Mouse (Mus musculus) kidney, embryonic 14.5 days (tissue): ENCODE measurements around the gene Zbtb16. TPM values are rescaled to one million over a fixed set of nuclear protein-coding genes. Genes with fewer than 3 reads are reported as not detected.

Source experiments
- ATAC-seq: fragments of 200-750 bp; cut with Nextera tagmentation; 2 replicates; pipeline ENCODE4 v1.8.0; 2017; ENCODE audit warnings: moderate number of reproducible peaks, mild to moderate bottlenecking, moderate TSS enrichment, moderate library complexity; ENCODE audit not compliant: low FRiP score, low TSS enrichment
- H3K27ac ChIP-seq: fragments of 300-500 bp; sonication (generic); 2 replicates; pipeline ENCODE4 v1.5.1; 2014; ENCODE audit warnings: low read depth, mild to moderate bottlenecking, low read length, moderate library complexity, mixed read lengths
- H3K27me3 ChIP-seq: fragments of 300-500 bp; sonication (generic); 2 replicates; pipeline ENCODE4 v1.6.1; 2014; ENCODE audit warnings: mild to moderate bottlenecking, low read length; ENCODE audit not compliant: control insufficient read depth, insufficient read depth
- H3K36me3 ChIP-seq: fragments of 300-500 bp; sonication (generic); 2 replicates; pipeline ENCODE4 v1.6.1; 2014; ENCODE audit warnings: low read length, mixed read lengths; ENCODE audit not compliant: control insufficient read depth, insufficient read depth
- H3K4me1 ChIP-seq: fragments of 300-500 bp; sonication (generic); 2 replicates; pipeline ENCODE4 v1.6.1; 2014; ENCODE audit warnings: low read length, mixed read lengths; ENCODE audit not compliant: control insufficient read depth, insufficient read depth
- H3K4me2 ChIP-seq: fragments of 300-500 bp; sonication (generic); replicated peaks from 2 replicates; pipeline ENCODE4 v1.6.1; 2014; ENCODE audit warnings: low read depth, mild to moderate bottlenecking, low read length
- H3K4me3 ChIP-seq: fragments of 300-500 bp; sonication (generic); 2 replicates; pipeline ENCODE4 v1.5.1; 2014; ENCODE audit warnings: mild to moderate bottlenecking, low read length
- H3K9ac ChIP-seq: fragments of 300-500 bp; sonication (generic); 2 replicates; pipeline ENCODE4 v1.6.1; 2014; ENCODE audit warnings: low read depth, mild to moderate bottlenecking, low read length, moderate library complexity
- H3K9me3 ChIP-seq: fragments of 300-500 bp; sonication (generic); 2 replicates; pipeline ENCODE4 v1.6.1; 2016; ENCODE audit warnings: low read length; ENCODE audit not compliant: control insufficient read depth
- WGBS: fragments of 180-500 bp; shearing (Covaris S2); extraction: QIAGEN DNeasy Blood & Tissue Kit; methylation state at CpG from one replicate; pipeline ENCODE4 v1.1.7; 2014; 5-methylcytosine and 5-hydroxymethylcytosine counted together
- polyA plus RNA-seq: library from polyadenylated mRNA; unstranded; fragments of >200 nt; fragmentation: Nextera tagmentation; extraction: Ambion mirVana; gene quantifications from 2 replicates; pipeline ENCODE4 v1.2.1, GENCODE M21; 2014

The Zbtb16 gene
- polyA plus RNA-seq, 1 experiment from 2014 or later: 0.49 TPM

DNA sequence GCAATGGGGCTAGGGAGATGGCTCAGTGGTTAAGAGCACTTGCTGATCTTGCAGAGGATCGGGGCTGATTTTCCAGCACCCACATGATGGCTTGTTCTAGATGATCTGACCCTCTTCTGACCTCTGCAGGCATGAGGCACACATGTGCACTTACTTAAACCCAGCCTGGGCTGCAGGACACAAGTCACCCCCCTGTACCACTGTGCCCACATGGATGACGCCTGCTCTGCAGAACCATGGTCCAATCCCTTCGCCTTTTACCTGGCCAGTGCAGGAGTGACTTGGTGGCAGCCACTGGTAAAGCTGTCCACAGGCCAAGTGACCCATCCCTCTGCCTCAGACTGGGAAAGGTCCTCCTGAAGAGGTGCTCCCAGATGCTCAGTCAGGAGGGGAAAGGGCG is 67.1 kb downstream of the Zbtb16 start:
- WGBS: 92% methylated on average over 4 of the region's 4 CpGs

DNA sequence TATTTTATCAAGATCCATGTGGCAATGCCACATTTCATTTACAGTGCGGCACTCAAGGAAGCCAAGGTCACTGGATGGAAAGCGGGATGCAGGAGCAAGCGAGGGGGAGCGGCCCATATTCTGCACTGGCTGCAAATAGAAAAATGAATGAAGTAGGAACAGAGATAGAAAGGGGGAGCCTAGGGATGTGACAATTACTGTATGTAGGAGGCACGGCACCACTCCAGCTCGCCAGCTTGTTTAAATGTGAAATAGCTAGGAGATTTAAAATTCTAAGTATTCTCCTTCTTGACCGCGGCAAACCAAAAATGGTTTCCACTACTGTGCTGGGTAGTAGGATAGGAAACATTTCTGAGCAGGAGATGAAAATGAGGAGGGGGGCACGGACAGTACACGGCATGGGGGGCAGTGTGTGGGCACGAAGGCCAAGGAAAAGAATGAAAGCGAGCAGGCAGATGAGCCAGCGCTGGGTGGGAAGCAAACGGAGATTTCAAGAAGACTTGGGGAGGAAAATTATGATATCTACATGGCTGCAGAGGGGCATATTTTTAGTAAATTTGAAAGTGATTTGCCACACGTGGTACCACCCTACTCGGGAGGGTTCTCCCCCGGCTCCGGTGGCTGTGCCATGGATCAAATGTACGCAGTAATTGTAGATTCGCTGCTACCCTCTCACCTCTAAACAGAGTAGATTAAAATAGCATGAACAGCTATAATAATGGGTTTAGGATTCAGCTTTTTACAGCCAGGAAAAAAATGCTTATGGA is 68.2 kb downstream of the Zbtb16 start:
- Histone ChIP-seq H3K4me3 (no peak overlapping the region), H3K4me1 (no peaks in the 10 kb centered on the region), H3K27ac (no peak overlapping the region), H3K4me2 (no peak overlapping the region), H3K9ac (no peak overlapping the region), H3K36me3 (no peaks in the 10 kb centered on the region), H3K9me3 (no peaks in the 10 kb centered on the region), H3K27me3 (no peaks in the 10 kb centered on the region; the same call in 1 of the 2 replicates)
- 84% methylated on average over 20 of the region's 20 CpGs for WGBS
- ATAC-seq: no peak

More for the DNA sequence above, 67.1 kb downstream of the Zbtb16 start:
- H3K27me3 ChIP-seq: no peaks in the 10 kb centered on the region; the same call in 1 of the 2 replicates
- no peaks in the 10 kb centered on the region for H3K36me3 ChIP-seq
- no peaks in the 10 kb centered on the region for H3K9me3 ChIP-seq
- ATAC-seq: no peak
- H3K9ac ChIP-seq: no peak overlapping the region
- H3K4me1 ChIP-seq: no peaks in the 10 kb centered on the region
- no peak overlapping the region for H3K27ac ChIP-seq
- H3K4me2 ChIP-seq: no peak overlapping the region
- no peak overlapping the region for H3K4me3 ChIP-seq

DNA sequence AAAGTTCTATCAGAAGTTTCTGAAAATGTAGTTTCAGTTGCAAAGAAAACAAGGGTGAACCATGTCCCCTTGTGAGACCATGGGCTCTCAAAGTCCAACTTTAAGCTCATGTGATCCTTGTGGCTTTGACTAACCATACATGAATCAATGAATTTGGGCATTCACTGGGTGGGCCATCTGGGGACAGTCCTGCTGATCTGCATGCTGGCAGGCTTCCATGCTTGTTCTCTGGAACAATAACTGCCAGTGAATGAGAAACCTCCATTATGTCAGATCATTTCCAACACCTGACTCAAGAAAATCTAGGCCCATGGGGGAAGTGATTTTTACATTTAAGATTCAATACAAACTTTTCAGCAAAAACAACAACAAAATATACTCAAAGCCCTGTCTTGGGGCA is 70.1 kb downstream of the Zbtb16 start:
- H3K4me1 ChIP-seq: peaks cover under 1% of the 10 kb centered on the region; the same call in 1 of the 2 replicates
- H3K4me2 ChIP-seq: no peak overlapping the region
- no peak overlapping the region for H3K27ac ChIP-seq
- no peaks in the 10 kb centered on the region for H3K36me3 ChIP-seq
- no peak overlapping the region for H3K4me3 ChIP-seq
- H3K9ac ChIP-seq: no peak overlapping the region
- no peaks in the 10 kb centered on the region for H3K27me3 ChIP-seq
- no peak for ATAC-seq
- H3K9me3 ChIP-seq: no peaks in the 10 kb centered on the region

DNA sequence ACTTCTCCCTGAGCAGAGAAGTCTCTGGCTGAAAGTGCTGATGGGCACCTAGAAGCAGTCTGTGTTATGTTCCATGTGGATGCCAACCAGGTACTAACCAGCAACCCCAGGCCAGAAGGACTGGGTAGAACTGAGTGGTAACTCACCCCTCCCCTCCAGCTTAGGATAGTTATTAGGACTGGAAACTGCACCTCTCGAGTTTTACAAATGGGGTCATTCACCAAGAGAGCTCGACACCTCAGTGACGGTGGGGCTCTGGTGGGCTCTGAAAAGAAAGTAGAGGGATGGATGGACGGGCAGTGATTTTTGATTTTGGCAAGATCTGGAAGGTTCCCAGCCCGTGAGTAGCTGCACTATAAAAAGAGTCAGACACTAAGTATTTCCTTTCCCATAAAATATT is 71.7 kb downstream of the Zbtb16 start:
- Histone ChIP-seq H3K4me2 (no peak overlapping the region), H3K27me3 (no peaks in the 10 kb centered on the region), H3K4me1 (peaks cover 6% of the 10 kb centered on the region; the same call in 1 of the 2 replicates), H3K4me3 (no peak overlapping the region), H3K36me3 (no peaks in the 10 kb centered on the region), H3K9me3 (no peaks in the 10 kb centered on the region), H3K9ac (no peak overlapping the region), H3K27ac (no peak overlapping the region)
- 61% methylated on average over 5 of the region's 5 CpGs for WGBS
- ATAC-seq: no peak

DNA sequence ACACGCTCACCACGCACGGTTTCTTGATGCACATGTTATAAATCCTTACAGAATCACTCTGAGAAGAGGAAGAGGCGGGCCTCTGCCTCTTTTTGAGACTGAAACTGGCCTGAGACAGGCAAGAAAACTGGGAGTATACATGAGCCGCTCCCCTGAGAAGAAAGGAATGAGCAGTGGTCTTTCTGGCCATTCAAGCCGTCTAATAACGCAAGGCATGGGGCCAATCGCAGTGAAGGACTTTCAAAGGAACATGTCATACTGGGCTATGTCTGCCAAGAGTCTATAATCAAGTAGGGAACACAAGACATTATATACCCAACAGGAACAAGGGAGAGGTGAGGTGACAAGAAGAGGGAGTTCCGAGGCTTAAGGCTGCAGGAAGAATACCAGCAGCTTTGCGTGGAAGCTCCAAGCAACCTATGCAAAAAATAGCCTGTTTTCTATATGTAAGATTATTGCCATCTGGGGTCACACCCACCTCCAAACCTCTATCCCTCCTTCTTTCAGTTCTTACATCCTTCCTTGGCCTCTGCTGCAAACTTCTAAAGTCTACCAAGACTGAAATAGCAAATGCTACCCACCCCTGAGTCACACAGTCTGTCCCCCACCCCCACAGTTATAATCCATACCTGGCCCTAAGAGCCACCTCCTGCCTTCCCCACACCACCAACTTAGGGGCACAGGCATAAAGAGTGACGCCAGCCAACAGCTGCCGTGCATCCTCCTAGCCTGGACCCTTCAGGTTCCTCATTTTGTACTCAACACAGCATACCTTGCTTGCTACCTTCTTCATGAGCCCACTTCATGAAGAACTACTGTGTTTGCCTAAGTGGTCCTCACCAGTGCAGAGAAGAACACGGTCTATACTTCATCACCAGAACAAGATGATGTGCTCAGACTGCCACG is 74.0 kb downstream of the Zbtb16 start:
- H3K27me3 ChIP-seq: no peaks in the 10 kb centered on the region
- no peak overlapping the region for H3K4me3 ChIP-seq
- no peak overlapping the region for H3K27ac ChIP-seq
- ATAC-seq: no peak
- H3K9me3 ChIP-seq: no peaks in the 10 kb centered on the region
- H3K4me1 ChIP-seq: peaks cover 19% of the 10 kb centered on the region; the same call in 1 of the 2 replicates
- 91% methylated on average over 14 of the region's 14 CpGs for WGBS
- H3K36me3 ChIP-seq: no peaks in the 10 kb centered on the region
- H3K9ac ChIP-seq: no peak overlapping the region
- H3K4me2 ChIP-seq: no peak overlapping the region

DNA sequence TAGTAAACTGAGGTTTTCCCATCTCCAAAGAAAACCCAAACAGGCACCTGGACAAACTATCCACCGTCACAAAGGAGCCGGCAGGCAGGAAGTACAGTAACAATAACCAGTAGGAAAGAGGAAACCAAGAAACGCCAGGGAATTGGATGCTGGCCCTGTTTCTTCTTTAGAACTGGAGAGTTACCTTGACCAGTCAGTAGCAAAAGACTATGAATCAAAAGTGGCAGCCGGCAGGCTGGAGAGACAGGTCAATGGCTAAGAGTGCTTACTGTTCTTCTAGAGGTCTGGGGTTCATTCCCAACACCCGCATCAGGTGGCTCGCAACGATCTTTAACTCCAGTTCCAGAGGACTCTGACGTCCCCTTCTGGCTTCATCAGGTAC is 74.9 kb downstream of the Zbtb16 start:
- 49% methylated on average over 8 of the region's 8 CpGs for WGBS
- Histone ChIP-seq H3K36me3 (no peaks in the 10 kb centered on the region), H3K9me3 (no peaks in the 10 kb centered on the region), H3K9ac (no peak overlapping the region), H3K27me3 (no peaks in the 10 kb centered on the region), H3K4me2 (no peak overlapping the region; the same call in 1 of the 2 replicates), H3K4me3 (no peak overlapping the region), H3K27ac (peak overlapping the region; percentile 37; the same call in 1 of the 2 replicates), H3K4me1 (peaks cover 19% of the 10 kb centered on the region; the same call in 1 of the 2 replicates)
- no peak for ATAC-seq

DNA sequence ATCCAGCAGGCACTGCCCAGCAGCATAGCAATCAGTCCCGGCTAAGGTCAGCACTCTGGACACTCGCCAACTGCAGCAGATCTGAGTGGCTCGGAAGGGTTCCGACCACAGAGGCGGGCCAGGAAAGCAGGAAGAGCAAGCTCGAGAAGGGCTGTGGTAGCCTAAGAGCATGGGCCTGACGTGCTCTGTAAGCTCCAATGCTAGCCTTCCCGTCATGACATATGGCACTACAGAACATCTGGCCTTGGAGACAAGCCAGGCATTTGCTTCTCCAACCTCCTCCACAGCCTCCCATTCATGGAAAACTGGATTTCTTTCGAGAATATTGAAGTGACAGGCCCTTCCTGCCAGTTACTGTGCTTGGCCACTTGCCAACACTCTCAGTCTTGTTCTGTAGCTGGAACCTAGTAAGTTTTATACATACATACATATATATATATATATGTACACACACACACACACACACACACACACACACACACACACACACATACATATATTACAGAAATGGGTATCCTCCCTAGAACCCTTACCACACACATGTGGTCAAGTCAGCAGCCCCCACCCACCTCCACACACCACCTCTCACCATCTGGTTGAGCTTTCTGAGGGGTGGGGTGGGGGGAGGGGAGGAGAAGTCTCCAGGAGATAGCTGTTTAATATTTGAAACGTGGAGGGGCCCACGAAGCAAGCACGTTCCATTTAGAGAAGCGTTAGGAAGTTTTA is 75.4 kb downstream of the Zbtb16 start:
- H3K4me3 ChIP-seq: no peak overlapping the region
- no peaks in the 10 kb centered on the region for H3K36me3 ChIP-seq
- H3K4me1 ChIP-seq: peaks cover 23% of the 10 kb centered on the region
- WGBS: 42% methylated on average over 13 of the region's 13 CpGs
- ATAC-seq: peak; percentile 88
- H3K27me3 ChIP-seq: no peaks in the 10 kb centered on the region
- peak overlapping the region; percentile 37; the same call in 1 of the 2 replicates for H3K27ac ChIP-seq
- H3K9ac ChIP-seq: no peak overlapping the region
- no peaks in the 10 kb centered on the region for H3K9me3 ChIP-seq
- H3K4me2 ChIP-seq: no peak overlapping the region; the same call in 1 of the 2 replicates

DNA sequence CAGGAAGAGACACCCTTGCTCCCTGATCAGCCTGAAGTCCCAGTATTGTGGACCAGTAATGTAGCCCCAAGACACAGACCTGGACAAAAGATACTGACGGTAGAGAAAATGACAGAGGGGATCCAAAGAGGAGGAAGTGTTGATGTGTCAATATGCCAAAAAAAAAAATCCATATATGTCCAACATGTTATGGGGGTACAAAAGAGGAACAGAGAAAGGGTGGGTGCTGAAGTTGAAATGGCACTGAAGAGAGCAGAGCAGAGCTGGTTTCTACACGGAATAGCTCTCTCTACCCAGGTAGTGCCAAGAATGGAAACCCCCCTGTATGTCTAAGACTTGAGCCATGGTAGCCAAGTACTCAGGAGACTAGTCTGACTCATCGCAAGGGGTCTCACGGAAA is 76.9 kb downstream of the Zbtb16 start:
- Histone ChIP-seq H3K9me3 (no peaks in the 10 kb centered on the region), H3K4me1 (peaks cover 26% of the 10 kb centered on the region), H3K4me2 (no peak overlapping the region), H3K36me3 (no peaks in the 10 kb centered on the region), H3K9ac (no peak overlapping the region), H3K4me3 (no peak overlapping the region), H3K27ac (no peak overlapping the region), H3K27me3 (no peaks in the 10 kb centered on the region)
- 92% methylated on average over 4 of the region's 4 CpGs for WGBS
- ATAC-seq: no peak
